ENCODE assay signal across 9 mouse cellular contexts in genomic region chr5:103426250-103426649, GRCm38 (mm10). TPM values are rescaled to one million over a fixed set of nuclear protein-coding genes. Genes with fewer than 3 reads are reported as not detected.
A peak's percentile ranks its signal among the peaks of the same experiment; 100 is the strongest.
DNase-seq lines count a peak whose midpoint lies in the region; ATAC-seq and TF ChIP-seq lines count a peak whose summit lies in the region.
"Had no signal": no experiment of that assay in that cellular context is flagged by ENCODE, and none has a peak within 500 bp of the region (broad histone marks: within the 10 kb centered on the region; RNA-seq: fewer than 3 reads in every experiment).

No protein-coding gene starts in this region.

- no peak for ATAC-seq in forebrain, embryonic 12.5 days (ENCODE audit: low FRiP score)
- ATAC-seq in kidney, postnatal 0 days (replicated peaks; ENCODE audit: low FRiP score, low read depth): no peak
- ATAC-seq in neural tube, embryonic 12.5 days (ENCODE audit: low FRiP score, low read depth): no peak

- no peaks in the 10 kb centered on the region for H3K36me3 ChIP-seq in forebrain, embryonic 12.5 days (replicated peaks)
- H3K36me3 ChIP-seq in kidney, postnatal 0 days (ENCODE audit: insufficient read depth, low read length): no peaks in the 10 kb centered on the region
- no peaks in the 10 kb centered on the region for H3K36me3 ChIP-seq in neural tube, embryonic 12.5 days

- peaks cover 36% of the 10 kb centered on the region for H3K4me1 ChIP-seq in forebrain, embryonic 12.5 days
- peaks cover 8% of the 10 kb centered on the region; the same call in 1 of the 2 replicates for H3K4me1 ChIP-seq in kidney, postnatal 0 days (replicated peaks; ENCODE audit: insufficient read depth, low read length)
- peaks cover 23% of the 10 kb centered on the region for H3K4me1 ChIP-seq in neural tube, embryonic 12.5 days

- H3K4me3 ChIP-seq in left cerebral cortex, adult 2 months: peak overlapping the region; percentile 77; the same call in 1 of the 2 replicates
- H3K4me3 ChIP-seq in forebrain, embryonic 12.5 days (replicated peaks): peak overlapping the region; percentile 90
- peak overlapping the region; percentile 91 for H3K4me3 ChIP-seq in kidney, postnatal 0 days (replicated peaks; ENCODE audit: low read depth, low read length)
- peak overlapping the region; percentile 88 for H3K4me3 ChIP-seq in neural tube, embryonic 12.5 days

- intact Hi-C loops in left cerebral cortex, adult 2 months (cut with DNase I): no loop called here
- intact Hi-C loops in left cerebral cortex, postnatal 14 days (cut with DNase I): no loop called here

- no peaks in the 10 kb centered on the region for H3K9me3 ChIP-seq in forebrain, embryonic 12.5 days
- no peaks in the 10 kb centered on the region for H3K9me3 ChIP-seq in kidney, postnatal 0 days (replicated peaks; ENCODE audit: low read length)
- H3K9me3 ChIP-seq in neural tube, embryonic 12.5 days: no peaks in the 10 kb centered on the region

- TF ChIP-seq CTCF in left cerebral cortex, adult 2 months (IDR thresholded peaks at IDR 0.05): no peak
- no peak for TF ChIP-seq CTCF in kidney, postnatal 0 days (IDR thresholded peaks at IDR 0.05; ENCODE audit: low read depth)

- 13% methylated on average over 9 of the region's 9 CpGs for WGBS in forebrain, embryonic 12.5 days
- WGBS in kidney, postnatal 0 days: 18% methylated on average over 9 of the region's 9 CpGs
- 18% methylated on average over 9 of the region's 9 CpGs for WGBS in neural tube, embryonic 12.5 days

- H3K27ac ChIP-seq in left cerebral cortex, adult 2 months: no peak overlapping the region
- no peak overlapping the region for H3K27ac ChIP-seq in forebrain, embryonic 12.5 days
- peak overlapping the region; percentile 97 for H3K27ac ChIP-seq in kidney, postnatal 0 days
- H3K27ac ChIP-seq in neural tube, embryonic 12.5 days: no peak overlapping the region

- peak overlapping the region; percentile 79; the same call in 1 of the 2 replicates for H3K9ac ChIP-seq in forebrain, embryonic 12.5 days
- peak overlapping the region; percentile 92 for H3K9ac ChIP-seq in kidney, postnatal 0 days (ENCODE audit: low read depth, low read length)
- peak overlapping the region; percentile 88; the same call in 1 of the 2 replicates for H3K9ac ChIP-seq in neural tube, embryonic 12.5 days

- H3K4me2 ChIP-seq in forebrain, embryonic 12.5 days: peak overlapping the region; percentile 88
- H3K4me2 ChIP-seq in kidney, postnatal 0 days (ENCODE audit: low read length): peak overlapping the region; percentile 77
- peak overlapping the region; percentile 88 for H3K4me2 ChIP-seq in neural tube, embryonic 12.5 days (replicated peaks)

- DNase-seq in left cerebral cortex, adult 2 months (ENCODE audit: extremely low spot score in 1 of 2, low spot score in 2 of 2): no peak
- no peak for DNase-seq in left cerebral cortex, postnatal 14 days (ENCODE audit: low spot score in 2 of 2)
- DNase-seq in kidney, postnatal 0 days (ENCODE audit: low spot score): no peak
- DNase-seq in natural killer cell, adult 2 months (ENCODE audit: low spot score in 2 of 2): no peak
- DNase-seq in right cerebral cortex, postnatal 36 days (ENCODE audit: low spot score in 2 of 2): no peak
- no peak for DNase-seq in cerebellum, adult 8-10 months

- peaks cover 6% of the 10 kb centered on the region; the same call in 1 of the 2 replicates for H3K27me3 ChIP-seq in forebrain, embryonic 12.5 days
- H3K27me3 ChIP-seq in kidney, postnatal 0 days (ENCODE audit: insufficient read depth, low read length): no peaks in the 10 kb centered on the region
- no peaks in the 10 kb centered on the region for H3K27me3 ChIP-seq in neural tube, embryonic 12.5 days (replicated peaks)
- H3K27me3 ChIP-seq: Patski had no signal

RNA-seq across cellular contexts. Expression of gene Ptpn13, which starts 1.3 kb away (rescaled TPM):
- total RNA-seq in left cerebral cortex, adult 2 months (2021): 10 to 100 TPM in 1 of 2 experiments, 1 to 10 TPM in 1; 9.6 to 10.5 TPM
- total RNA-seq in left cerebral cortex, postnatal 14 days (2021): 1 to 10 TPM; 8.3 to 9.6 TPM
- polyA plus RNA-seq in forebrain, embryonic 12.5 days (2016; fragmentation: Nextera tagmentation; extraction: Ambion mirVana): 13.8 and 14.4 TPM in 2 replicates
- polyA plus RNA-seq in kidney, postnatal 0 days (2015; fragmentation: Nextera tagmentation; extraction: Ambion mirVana): 20.4 and 20.8 TPM in 2 replicates
- 14.1 and 14.4 TPM in 2 replicates for polyA plus RNA-seq in neural tube, embryonic 12.5 days (2016; fragmentation: Nextera tagmentation; extraction: Ambion mirVana)
